Mouse (Mus musculus) heart, postnatal 14 days (tissue): ENCODE results near the gene Pitx1. TPM values are rescaled to one million over a fixed set of nuclear protein-coding genes. Genes with fewer than 3 reads are reported as not detected.

ENCODE experiments used
- DNase-seq, 2 experiments: peaks; one replicate each; pipeline ENCODE4 v3.0.0; 2021 to 2022
- intact Hi-C: fragments of 180-260 bp; cut with DNase I; formaldehyde crosslinking; loops from one replicate; pipeline ENCODE4 v1.15.1; 2025
- total RNA-seq, 2 experiments: library from RNA; stranded (reverse); gene quantifications; 2 replicates each; pipeline ENCODE4 v1.2.3; 2021

The Pitx1 gene
- total RNA-seq, 2 experiments from 2014 or later: not detected

DNA sequence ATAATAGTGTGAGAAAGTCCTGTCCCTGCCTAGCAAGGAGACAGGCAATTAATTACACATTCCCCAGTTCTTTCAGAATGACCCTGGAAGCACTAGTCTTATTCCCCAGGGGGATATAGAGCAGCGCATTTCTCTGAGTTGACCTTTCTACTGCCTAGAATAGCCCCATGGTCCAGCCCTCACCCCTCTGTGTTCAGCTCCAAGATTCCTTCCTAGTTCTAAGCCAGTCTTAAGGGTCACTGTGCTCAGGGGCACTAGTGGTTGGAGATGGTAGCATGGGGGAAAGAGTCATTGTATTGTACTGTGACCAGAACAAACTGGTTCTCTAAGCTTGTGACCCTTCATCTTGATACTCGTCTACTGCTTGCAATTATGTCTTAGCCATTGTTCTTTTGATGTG, 34.7 kb downstream of the Pitx1 start:
- intact Hi-C loops: no loop called here
- no peak for DNase-seq

DNA sequence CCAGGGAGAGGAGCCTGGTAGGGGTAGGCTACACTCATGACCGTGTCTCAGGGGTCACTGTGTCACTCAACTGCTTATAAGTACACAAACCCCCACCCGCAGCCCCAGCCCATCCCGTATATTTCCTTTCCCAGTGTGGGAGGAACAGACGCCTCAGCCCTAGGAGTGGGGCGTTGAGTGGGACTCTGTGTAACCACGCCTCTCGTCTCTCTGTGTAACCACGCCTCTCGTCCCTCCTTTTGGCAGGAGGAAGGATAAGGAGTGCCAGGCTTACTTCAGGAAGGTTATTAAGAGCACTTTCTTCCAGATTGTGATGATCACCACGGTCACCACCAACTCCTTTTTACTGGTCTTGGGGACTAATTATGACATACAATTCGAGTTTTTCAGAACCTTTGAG, 49.9 kb downstream of the Pitx1 start:
- intact Hi-C loops: no loop called here
- no peak for DNase-seq

DNA sequence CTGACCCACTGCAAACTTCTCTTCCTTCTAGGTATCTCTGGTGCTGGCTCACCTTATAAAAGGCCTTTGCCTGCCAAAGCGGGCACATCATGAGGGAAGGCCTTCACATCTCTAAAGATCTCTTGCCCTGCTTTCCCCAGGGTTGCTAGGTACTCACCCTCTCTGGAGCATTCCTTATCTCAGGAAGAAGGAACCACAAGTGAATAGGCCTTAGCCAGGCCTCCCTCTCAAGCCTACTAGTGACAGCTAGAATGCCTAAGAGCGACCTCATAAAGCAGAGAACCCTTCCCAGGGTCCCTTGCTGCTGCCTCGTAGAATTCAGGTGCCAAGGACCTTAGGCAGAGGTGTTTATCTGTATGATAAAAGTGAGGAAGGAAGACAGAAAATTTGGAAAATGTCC, 51.7 kb downstream of the Pitx1 start, which contains the start of gene Catsper3:
Gene Catsper3 (plus strand): TSS at position 301 of the 400 bp plus-strand sequence.
- intact Hi-C loops: no loop called here
- DNase-seq: no peak

DNA sequence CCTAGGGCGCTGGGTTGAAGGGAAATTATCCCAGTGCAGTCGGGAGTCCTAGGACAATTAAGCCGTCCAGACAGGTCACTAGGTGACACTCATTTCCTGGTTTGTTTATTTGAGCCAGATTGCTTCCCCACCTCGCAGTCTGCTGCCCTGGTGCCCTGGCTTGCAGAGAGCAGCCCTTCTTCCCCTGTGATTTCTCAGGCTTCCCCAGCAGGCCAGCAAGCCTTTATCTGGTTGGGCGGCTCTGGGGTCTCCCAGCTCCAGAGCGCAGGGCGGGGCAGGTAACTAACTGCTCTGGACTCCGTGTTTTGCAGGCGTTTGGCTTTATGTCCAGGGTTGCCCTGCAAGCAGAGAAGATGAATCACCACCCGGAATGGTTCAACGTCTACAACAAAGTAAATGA, 60.9 kb downstream of the Pitx1 start:
- no peak for DNase-seq
- intact Hi-C loops: no loop called here

Other genes starting within 250 kb of the Pitx1 start
- gene B4galt7, start 236.3 kb downstream of the Pitx1 start, total RNA-seq: 10 to 100 TPM; 10.0 to 11.4 TPM
- gene Caml, start 213.2 kb downstream of the Pitx1 start, total RNA-seq: 10 to 100 TPM; 13.9 to 14.1 TPM
- gene Ddx46, start 201.2 kb downstream of the Pitx1 start, total RNA-seq: 10 to 100 TPM; 26.0 TPM
- gene B230219D22Rik, start 143.1 kb downstream of the Pitx1 start, total RNA-seq: 10 to 100 TPM; 49.7 to 52.5 TPM
- 10 to 100 TPM; 36.2 to 37.3 TPM for gene Txndc15, start 121.5 kb downstream of the Pitx1 start, total RNA-seq
- gene Pcbd2, start 108.8 kb downstream of the Pitx1 start, total RNA-seq: 10 to 100 TPM; 36.3 to 37.4 TPM
- gene Catsper3, start 51.6 kb downstream of the Pitx1 start, total RNA-seq: under 1 TPM in 1 of 2 experiments, not detected in 1; 0.22 TPM